Mouse (Mus musculus) limb, embryonic 15.5 days (tissue): ENCODE results near the gene Glra4. TPM values are rescaled to one million over a fixed set of nuclear protein-coding genes. Genes with fewer than 3 reads are reported as not detected.

Experiments
- ATAC-seq: fragments of 200-750 bp; cut with Nextera tagmentation; 2 replicates; pipeline ENCODE4 v1.8.0; 2017; ENCODE audit warnings: low read depth, moderate TSS enrichment; ENCODE audit not compliant: insufficient number of reproducible peaks, low FRiP score, low TSS enrichment
- H3K27ac ChIP-seq: fragments of 300-500 bp; sonication (generic); 2 replicates; pipeline ENCODE4 v1.5.1; 2015; ENCODE audit warnings: moderate library complexity, mild to moderate bottlenecking, inconsistent platforms
- H3K27me3 ChIP-seq: fragments of 300-500 bp; sonication (generic); 2 replicates; pipeline ENCODE4 v1.6.1; 2015; ENCODE audit warnings: inconsistent platforms
- H3K36me3 ChIP-seq: fragments of 300-500 bp; sonication (generic); 2 replicates; pipeline ENCODE4 v1.6.1; 2015; ENCODE audit warnings: inconsistent platforms
- H3K4me1 ChIP-seq: fragments of 300-500 bp; sonication (generic); 2 replicates; pipeline ENCODE4 v1.6.1; 2015; ENCODE audit warnings: inconsistent platforms
- H3K4me2 ChIP-seq: fragments of 300-500 bp; sonication (generic); 2 replicates; pipeline ENCODE4 v1.6.1; 2015; ENCODE audit warnings: mild to moderate bottlenecking, inconsistent platforms
- H3K4me3 ChIP-seq: fragments of 300-500 bp; sonication (generic); 2 replicates; pipeline ENCODE4 v1.5.1; 2015; ENCODE audit warnings: mild to moderate bottlenecking, inconsistent platforms
- H3K9ac ChIP-seq: fragments of 300-500 bp; sonication (generic); 2 replicates; pipeline ENCODE4 v1.6.1; 2015; ENCODE audit warnings: inconsistent platforms
- H3K9me3 ChIP-seq: fragments of 300-500 bp; sonication (generic); 2 replicates; pipeline ENCODE4 v1.6.1; 2016; ENCODE audit warnings: inconsistent platforms
- WGBS: fragments of 180-500 bp; shearing (Covaris S2); methylation state at CpG from one replicate; pipeline ENCODE4 v1.1.7; 2015; 5-methylcytosine and 5-hydroxymethylcytosine counted together
- polyA plus RNA-seq: library from polyadenylated mRNA; unstranded; fragments of >200 nt; fragmentation: Nextera tagmentation; extraction: Ambion mirVana; gene quantifications from 2 replicates; pipeline ENCODE4 v1.2.1, GENCODE M21; 2015

The Glra4 gene
- polyA plus RNA-seq, result not detected in 2 replicates

DNA sequence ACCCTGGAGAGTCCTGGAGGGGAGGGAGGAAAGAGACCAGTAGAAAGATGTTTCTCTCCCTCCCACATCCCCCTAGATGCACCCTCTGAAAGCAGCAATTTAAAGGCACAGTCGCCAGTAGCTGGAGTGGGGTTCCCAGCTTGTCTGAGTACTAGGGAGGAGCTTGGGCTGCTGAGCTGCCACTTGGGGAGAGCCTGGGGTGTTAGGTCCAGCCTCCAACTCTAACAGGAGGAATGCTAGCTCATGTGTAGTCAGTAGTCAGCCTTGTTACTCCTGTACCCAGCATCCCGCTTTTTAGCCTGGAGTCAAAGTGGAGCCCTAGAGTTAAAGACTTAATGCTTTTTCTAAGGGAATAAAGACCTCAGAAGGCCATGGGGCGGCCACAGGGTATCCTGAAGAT, at the start of gene Glra4:
Glra4 (minus strand) TSS at position 101 of the 400 bp plus-strand sequence.
- no peak for ATAC-seq
- WGBS, result 72% methylated on average over 3 of the region's 3 CpGs
- H3K9me3 ChIP-seq, result no peaks in the 10 kb centered on the region
- no peaks in the 10 kb centered on the region for H3K4me1 ChIP-seq
- H3K4me3 ChIP-seq, result no peak within 1 kb of the TSS
- no peak within 1 kb of the TSS for H3K27ac ChIP-seq
- peaks cover 12% of the 10 kb centered on the region; the same call in 1 of the 2 replicates for H3K27me3 ChIP-seq
- no peak within 1 kb of the TSS for H3K4me2 ChIP-seq
- no peak within 1 kb of the TSS for H3K9ac ChIP-seq
- no peaks in the 10 kb centered on the region for H3K36me3 ChIP-seq

DNA sequence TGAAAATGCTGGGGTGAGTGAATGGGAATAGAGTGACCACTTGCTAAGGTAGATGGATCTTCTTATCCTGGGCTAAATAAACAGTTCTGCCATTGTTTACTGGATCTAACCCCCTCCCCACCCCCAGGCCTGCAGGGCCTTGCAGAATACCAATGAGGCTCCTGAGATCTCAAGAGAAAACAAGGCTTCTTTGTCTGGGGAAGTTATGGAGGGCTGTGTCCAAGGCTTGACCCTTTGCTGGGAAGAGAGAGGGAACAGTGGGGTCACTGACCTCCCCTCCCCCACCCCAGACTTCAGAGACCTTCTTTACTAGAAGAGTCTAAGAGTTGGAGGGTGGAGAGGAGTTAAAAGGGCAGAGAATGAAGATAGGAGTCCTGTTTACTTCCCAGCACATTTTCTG, 48.7 kb upstream of the Glra4 start:
- no peak overlapping the region for H3K27ac ChIP-seq
- no peaks in the 10 kb centered on the region; the same call in 1 of the 2 replicates for H3K27me3 ChIP-seq
- H3K4me1 ChIP-seq, result no peaks in the 10 kb centered on the region
- no peak overlapping the region for H3K9ac ChIP-seq
- no peak overlapping the region for H3K4me2 ChIP-seq
- no peak overlapping the region for H3K4me3 ChIP-seq
- no peaks in the 10 kb centered on the region for H3K9me3 ChIP-seq
- no peak for ATAC-seq
- no peaks in the 10 kb centered on the region for H3K36me3 ChIP-seq

DNA sequence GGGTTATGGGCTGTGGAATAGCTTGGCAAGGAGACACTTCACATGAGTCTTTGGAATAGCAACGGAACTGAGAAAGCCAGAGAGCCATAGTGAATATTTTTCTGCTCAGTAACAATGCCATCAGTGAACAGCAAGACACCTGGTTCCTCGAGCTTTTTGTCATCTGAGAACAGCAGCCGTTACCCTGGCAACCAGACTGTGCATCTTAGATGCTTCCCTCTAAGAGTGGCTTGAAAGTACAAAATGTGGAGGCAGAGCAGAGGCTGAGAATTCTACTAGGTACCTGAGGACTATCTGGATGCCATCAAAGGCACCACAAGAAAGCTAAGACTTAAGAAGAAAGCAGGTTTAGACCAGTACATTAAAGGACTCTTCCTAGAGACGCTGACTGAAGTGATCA, 45.1 kb upstream of the Glra4 start:
- Histone ChIP-seq H3K4me1 (no peaks in the 10 kb centered on the region), H3K4me2 (no peak overlapping the region), H3K27ac (no peak overlapping the region), H3K9ac (no peak overlapping the region), H3K27me3 (no peaks in the 10 kb centered on the region), H3K9me3 (no peaks in the 10 kb centered on the region), H3K4me3 (no peak overlapping the region), H3K36me3 (no peaks in the 10 kb centered on the region)
- ATAC-seq, result no peak
- 67% methylated on average over 4 of the region's 4 CpGs for WGBS

DNA sequence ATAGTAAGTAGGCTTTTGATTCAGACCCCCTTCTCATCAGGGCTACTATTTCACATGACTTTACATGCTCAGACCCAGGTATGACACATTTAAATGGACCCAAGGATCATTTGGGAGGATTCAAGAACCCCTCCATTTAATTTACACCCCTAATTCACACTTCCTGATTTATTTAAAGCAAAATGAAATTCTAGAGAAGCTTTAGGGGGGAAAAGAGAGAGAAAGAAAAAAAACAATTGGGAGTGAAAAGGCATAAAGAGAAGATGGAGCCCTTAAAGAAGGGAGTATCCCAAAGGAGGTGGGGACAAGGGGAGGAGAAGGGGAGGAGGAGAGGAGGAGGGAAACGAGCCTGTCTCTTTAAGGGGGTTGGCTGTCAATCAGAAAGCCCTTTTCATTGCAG, 42.4 kb upstream of the Glra4 start, which contains the start of gene Plp1:
Plp1 (plus strand) TSS at position 301 of the 400 bp plus-strand sequence.
- Histone ChIP-seq H3K27me3 (no peaks in the 10 kb centered on the region), H3K4me3 (no peak within 1 kb of the TSS), H3K27ac (no peak within 1 kb of the TSS), H3K36me3 (no peaks in the 10 kb centered on the region), H3K9ac (no peak within 1 kb of the TSS), H3K4me1 (no peaks in the 10 kb centered on the region), H3K4me2 (no peak within 1 kb of the TSS), H3K9me3 (no peaks in the 10 kb centered on the region)
- no peak for ATAC-seq
- 48% methylated on average over 1 of the region's 1 CpGs for WGBS

DNA sequence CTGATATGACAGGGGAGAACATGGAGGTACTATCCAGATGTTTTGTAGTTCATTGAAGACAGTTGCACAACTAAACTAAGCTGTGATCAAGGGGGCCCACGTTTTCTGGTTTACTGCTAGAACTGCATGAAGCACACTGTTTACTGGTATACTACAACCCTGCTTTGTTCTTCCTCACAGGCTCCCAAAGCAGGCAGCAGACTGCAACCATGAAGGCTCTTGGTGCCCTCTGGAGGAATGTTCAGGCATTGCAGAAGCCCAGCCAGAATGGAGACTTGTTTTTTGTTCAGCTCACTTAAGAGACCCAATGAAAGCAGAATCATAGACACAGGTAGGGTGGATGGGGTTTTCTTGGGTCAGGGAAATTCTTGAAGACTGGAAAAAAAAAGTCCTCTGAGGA, 40.3 kb upstream of the Glra4 start:
- no peak for ATAC-seq
- WGBS, result 6% methylated on average over 1 of the region's 1 CpGs

DNA sequence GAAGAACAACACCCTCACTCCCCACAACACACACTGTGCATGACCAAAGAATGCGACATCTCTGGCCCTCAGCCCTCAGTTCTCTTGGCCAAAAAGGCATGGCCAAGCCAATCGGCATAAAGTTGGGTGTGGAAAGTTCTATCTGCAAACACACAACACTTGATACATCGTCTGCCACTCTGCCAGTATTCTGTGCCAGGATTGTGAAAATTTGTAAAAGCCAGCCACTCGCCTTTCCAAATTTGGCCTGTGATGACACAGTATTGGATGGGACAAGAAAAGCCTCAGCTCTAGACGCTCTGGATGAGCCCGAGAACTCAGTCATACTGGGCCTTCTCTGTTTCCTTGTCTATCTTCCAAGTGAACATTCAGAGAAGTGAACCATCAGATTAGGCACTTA, 39.8 kb upstream of the Glra4 start:
- WGBS, result 90% methylated on average over 6 of the region's 6 CpGs
- H3K4me1 ChIP-seq, result no peaks in the 10 kb centered on the region
- H3K27me3 ChIP-seq, result peaks cover 4% of the 10 kb centered on the region; the same call in 1 of the 2 replicates
- no peaks in the 10 kb centered on the region for H3K9me3 ChIP-seq
- H3K9ac ChIP-seq, result no peak overlapping the region
- H3K27ac ChIP-seq, result no peak overlapping the region
- no peak overlapping the region for H3K4me3 ChIP-seq
- no peaks in the 10 kb centered on the region for H3K36me3 ChIP-seq
- H3K4me2 ChIP-seq, result no peak overlapping the region
- ATAC-seq, result no peak

More for the DNA sequence above, 40.3 kb upstream of the Glra4 start:
- Histone ChIP-seq H3K4me1 (no peaks in the 10 kb centered on the region), H3K4me2 (no peak overlapping the region), H3K27me3 (peaks cover 4% of the 10 kb centered on the region; the same call in 1 of the 2 replicates), H3K36me3 (no peaks in the 10 kb centered on the region), H3K9ac (no peak overlapping the region), H3K4me3 (no peak overlapping the region), H3K27ac (no peak overlapping the region), H3K9me3 (no peaks in the 10 kb centered on the region)

DNA sequence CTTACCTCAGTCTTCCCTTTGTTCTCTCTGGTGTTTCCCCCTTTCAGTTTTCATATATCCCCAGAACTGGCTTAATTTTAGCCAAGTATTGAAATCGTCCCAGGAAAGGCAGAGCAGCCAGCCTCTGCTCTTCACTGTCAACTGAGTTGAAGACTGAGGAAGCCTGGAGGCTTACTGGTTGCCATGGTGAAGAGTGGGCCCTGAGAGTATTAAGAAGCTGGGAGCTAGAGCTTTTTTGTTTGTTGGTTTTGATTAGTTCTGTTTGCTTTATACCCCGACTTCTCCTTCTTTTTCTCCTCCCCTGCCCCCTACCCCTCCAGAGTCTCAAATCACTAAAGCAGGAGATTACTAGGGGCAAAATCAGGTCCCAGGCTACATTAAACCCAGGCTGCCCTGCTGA, 17.3 kb upstream of the Glra4 start:
- H3K4me3 ChIP-seq, result no peak overlapping the region
- no peaks in the 10 kb centered on the region for H3K4me1 ChIP-seq
- H3K9ac ChIP-seq, result no peak overlapping the region
- no peaks in the 10 kb centered on the region for H3K36me3 ChIP-seq
- 28% methylated on average over 2 of the region's 2 CpGs for WGBS
- no peak overlapping the region for H3K27ac ChIP-seq
- no peak for ATAC-seq
- H3K27me3 ChIP-seq, result no peaks in the 10 kb centered on the region
- H3K4me2 ChIP-seq, result no peak overlapping the region
- H3K9me3 ChIP-seq, result no peaks in the 10 kb centered on the region

DNA sequence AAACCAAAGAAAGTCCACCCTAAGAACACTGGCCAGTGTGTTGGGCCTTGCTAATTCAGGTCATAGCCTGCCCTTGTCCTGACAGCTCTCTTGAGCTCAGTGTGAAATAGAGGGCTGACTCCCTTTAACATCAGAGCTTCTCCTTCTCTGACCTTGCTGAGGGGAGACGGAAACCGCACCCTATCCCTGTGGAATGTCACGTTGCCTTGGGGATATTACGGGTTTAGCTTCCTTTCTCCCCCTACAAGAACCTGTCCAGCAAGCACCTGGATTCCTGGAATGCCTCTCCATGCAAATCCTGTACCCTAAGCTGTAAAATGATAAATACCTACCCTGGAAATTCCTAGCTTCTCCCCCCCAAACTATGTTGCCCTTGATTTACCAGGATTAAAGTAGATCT, 9.5 kb upstream of the Glra4 start:
- WGBS, result 72% methylated on average over 4 of the region's 4 CpGs
- Histone ChIP-seq H3K9ac (no peak overlapping the region), H3K27me3 (no peaks in the 10 kb centered on the region), H3K27ac (no peak overlapping the region), H3K4me2 (no peak overlapping the region), H3K4me1 (no peaks in the 10 kb centered on the region), H3K4me3 (no peak overlapping the region), H3K9me3 (no peaks in the 10 kb centered on the region), H3K36me3 (no peaks in the 10 kb centered on the region)
- no peak for ATAC-seq

DNA sequence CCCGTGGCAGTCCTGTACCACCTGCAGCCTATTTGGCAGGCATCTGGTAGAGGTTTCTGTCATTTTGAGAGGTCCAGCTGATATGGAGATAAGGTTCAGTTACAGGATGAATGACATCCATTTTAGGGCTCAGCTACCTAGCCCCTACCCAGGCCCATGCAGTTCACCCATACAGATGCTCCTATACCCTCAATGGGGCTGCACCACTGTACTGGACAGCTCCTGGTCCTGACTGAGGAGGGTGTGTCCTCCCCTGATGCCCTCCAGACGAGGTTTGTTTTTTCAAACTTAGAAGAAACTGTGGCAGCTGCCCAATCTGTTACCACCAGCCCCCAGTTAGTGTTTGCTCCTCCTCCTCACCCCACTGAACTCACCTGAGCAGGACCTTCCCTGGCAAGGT, 679 bp downstream of the Glra4 start:
- Histone ChIP-seq H3K9ac (no peak overlapping the region), H3K4me3 (no peak overlapping the region), H3K36me3 (no peaks in the 10 kb centered on the region), H3K27ac (no peak overlapping the region), H3K27me3 (peaks cover 12% of the 10 kb centered on the region; the same call in 1 of the 2 replicates), H3K4me1 (no peaks in the 10 kb centered on the region), H3K9me3 (no peaks in the 10 kb centered on the region), H3K4me2 (no peak overlapping the region)
- no peak for ATAC-seq
- 57% methylated on average over 2 of the region's 2 CpGs for WGBS

DNA sequence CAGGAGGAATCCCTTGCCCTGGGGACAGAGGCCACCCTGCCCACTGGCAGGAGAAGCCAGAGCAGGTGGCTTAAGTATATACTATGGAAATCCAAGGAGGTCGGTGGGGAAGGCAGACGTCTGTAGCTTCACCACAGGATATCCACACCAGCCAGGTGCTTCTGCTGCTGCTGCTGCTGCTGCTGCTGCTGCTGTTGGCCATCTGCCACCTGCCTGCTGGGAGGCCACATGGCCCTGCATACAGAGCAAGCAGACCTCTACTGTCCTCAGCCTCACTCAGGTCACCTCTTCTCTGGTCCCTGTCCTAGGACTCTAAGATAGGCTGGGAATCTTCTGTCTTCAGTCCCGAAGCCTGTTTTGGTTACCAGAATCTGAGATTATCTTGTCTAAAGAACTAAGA, 1.9 kb downstream of the Glra4 start:
- Histone ChIP-seq H3K27me3 (peaks cover 11% of the 10 kb centered on the region; the same call in 1 of the 2 replicates), H3K9ac (no peak overlapping the region), H3K4me2 (no peak overlapping the region), H3K27ac (no peak overlapping the region), H3K4me3 (no peak overlapping the region), H3K9me3 (no peaks in the 10 kb centered on the region), H3K4me1 (no peaks in the 10 kb centered on the region), H3K36me3 (no peaks in the 10 kb centered on the region)
- 77% methylated on average over 3 of the region's 3 CpGs for WGBS
- no peak for ATAC-seq

DNA sequence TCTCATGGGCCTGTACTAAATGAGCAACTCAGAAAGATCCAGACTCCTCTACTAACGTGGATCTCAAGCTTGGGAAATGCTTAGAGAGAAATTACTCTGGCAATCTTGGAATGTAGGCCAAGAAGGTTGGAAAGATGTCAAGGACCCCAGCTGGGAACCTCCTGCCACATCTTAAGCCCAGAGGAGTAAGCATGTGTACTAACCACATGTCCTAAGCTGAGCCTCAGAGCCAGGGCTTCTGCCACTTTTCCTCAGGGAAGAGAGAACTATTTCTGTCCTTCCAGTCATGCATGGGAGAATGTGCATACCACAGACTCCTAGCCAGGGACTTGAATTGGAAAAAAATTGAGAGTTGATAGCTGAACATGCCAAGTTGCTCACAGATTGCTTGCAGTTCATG, 6.9 kb downstream of the Glra4 start:
- Histone ChIP-seq H3K36me3 (no peaks in the 10 kb centered on the region), H3K9ac (no peak overlapping the region), H3K4me1 (no peaks in the 10 kb centered on the region), H3K9me3 (no peaks in the 10 kb centered on the region), H3K27ac (no peak overlapping the region), H3K4me3 (no peak overlapping the region), H3K4me2 (no peak overlapping the region), H3K27me3 (peaks cover 4% of the 10 kb centered on the region; the same call in 1 of the 2 replicates)
- ATAC-seq, result no peak
- 44% methylated on average over 1 of the region's 1 CpGs for WGBS

DNA sequence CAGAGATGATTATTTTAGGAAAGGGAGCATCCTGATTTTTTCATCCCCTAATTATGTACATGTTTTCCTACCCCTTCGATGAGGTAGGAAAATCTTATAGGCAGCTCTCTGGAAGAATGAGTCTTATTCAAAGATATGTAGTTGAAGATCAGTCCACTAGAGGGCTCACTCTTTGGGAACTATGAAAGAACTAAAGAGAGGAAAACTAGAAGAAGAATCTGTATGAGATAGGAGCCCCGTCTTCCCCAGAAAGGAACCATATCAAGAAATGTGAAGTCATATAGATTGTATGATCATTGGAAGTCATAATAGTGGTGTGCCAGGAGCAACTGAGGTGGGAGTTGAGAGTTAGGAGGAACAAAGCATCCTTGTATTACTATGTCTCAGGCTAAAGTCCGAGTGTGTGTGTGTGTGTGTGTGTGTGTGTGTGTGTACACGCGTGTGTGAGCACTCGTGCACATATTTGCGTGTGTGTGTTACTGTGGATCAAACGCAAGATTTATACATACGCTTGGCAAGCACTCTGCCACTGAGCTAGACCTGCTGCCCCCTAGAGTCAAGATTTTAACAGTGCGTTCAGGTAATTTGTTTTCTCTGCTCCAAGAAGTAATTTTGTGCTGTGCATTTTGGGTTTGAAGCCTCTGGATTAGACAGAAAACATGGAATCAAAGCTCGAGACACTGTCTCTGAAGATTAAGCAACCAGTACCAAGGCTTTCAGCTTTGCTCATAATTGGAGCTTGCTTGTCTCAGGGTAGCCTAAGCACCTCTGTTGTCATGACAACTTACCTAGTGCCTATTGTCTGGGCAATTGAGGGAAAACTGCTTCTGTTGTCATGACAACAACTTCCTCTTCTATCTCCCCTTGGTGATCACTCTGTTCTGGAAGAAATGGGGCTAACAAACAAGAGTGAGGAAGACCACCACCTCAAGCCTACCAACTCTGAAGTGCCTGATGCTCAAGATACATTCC, 18.6 kb downstream of the Glra4 start:
- Histone ChIP-seq H3K4me3 (no peak overlapping the region), H3K9ac (no peak overlapping the region), H3K36me3 (no peaks in the 10 kb centered on the region), H3K4me1 (no peaks in the 10 kb centered on the region), H3K4me2 (no peak overlapping the region), H3K27me3 (no peaks in the 10 kb centered on the region), H3K9me3 (no peaks in the 10 kb centered on the region), H3K27ac (no peak overlapping the region)
- 77% methylated on average over 11 of the region's 11 CpGs for WGBS
- no peak for ATAC-seq
